Mouse (Mus musculus): Measurements from ENCODE around the gene Krtap10-10.
"Not testable (repeated sequence)": the region's sequence is repeated elsewhere in the genome, so short reads cannot be mapped to it uniquely, and the experiment has no call there.

The Krtap10-10 gene

DNA sequence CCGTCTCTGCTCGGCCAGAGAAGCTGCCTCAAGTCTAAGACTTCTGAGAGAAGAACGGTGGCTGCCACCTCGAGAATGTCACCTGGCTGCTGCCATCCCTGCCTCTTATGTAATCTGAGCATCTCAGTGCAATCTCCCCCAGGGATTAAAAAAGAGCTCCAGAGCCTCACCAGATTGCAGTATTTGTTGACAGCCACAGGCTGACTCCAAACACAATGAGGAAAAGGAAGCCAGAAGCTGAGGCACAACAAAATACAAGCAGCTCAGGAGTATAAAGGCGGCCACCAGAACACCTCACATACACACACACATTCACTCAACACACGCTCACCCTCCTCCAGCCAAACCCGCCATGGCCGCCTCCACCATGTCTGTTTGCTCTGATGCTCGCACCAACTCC lies at the start of gene Krtap10-10:
Krtap10-10 (plus strand) TSS at position 301 of the 400 bp plus-strand sequence.
- DNase-seq (ENCODE audit: low read depth, low spot score): no peak

DNA sequence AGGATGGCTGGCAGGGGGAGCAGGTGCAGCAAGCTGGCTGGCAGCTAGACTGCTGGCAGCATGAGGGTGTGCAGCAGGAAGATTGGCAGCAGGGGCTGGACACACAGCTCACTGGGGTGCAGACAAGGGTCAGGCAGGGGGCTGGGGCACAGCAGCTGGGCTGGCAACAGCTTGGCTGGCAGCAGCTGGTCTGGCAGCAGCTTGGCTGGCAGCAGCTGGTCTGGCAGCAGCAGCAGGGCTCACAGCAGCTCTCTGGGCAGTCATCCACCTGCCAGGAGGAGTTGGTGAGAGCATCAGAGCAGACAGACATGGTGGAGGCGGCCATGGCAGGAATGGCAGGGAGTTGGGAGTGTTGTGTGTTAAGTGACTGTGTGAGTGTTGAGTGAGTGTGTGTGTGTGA lies 47.9 kb upstream of the Krtap10-10 start, which contains the start of gene Gm7137:
Gm7137 (minus strand) TSS at position 325 of the 400 bp plus-strand sequence.
- DNase-seq (ENCODE audit: low read depth, low spot score): not testable (repeated sequence)

DNA sequence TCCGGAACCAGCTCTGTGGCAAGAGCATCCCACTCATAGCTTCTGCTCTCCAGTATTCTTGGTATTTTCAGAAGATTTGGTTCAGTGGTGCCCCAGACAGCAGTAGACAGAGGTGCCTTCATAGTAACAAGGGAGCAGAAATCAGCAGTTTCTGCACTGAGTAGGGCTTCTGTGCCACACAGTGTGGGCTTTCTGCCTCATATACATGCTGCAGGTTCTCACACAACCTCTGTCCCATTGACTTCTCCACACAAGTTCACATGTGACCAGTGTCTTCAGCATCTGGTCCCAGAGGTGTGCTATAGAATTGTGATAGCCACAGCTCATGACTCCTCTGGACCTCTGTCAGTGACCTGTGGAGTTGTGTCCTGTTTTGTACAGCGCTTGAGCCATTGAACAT lies 47.1 kb upstream of the Krtap10-10 start:
- DNase-seq (ENCODE audit: low read depth, low spot score): no peak

DNA sequence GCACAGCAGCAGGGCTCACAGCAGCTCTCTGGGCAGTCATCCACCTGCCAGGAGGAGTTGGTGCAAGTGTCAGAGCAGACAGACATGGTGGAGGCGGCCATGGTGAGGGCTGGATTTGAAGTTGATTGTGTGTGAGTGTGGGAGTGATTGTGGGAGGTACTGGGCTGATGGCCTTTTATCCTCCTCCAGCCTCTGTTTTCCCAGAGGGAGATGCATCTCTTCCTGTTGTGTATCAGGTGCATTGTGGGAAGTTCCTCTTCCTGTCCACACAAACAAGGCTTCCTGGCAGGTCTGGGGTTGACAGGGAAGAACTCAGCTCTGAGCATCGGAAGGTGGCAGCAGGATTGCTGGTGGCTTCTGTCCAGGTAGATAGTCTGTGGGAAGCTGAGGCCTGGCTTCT lies 40.8 kb upstream of the Krtap10-10 start, which contains the start of gene Gm9639:
Gm9639 (minus strand) TSS at position 101 of the 400 bp plus-strand sequence.
- DNase-seq (ENCODE audit: low read depth, low spot score): no peak

DNA sequence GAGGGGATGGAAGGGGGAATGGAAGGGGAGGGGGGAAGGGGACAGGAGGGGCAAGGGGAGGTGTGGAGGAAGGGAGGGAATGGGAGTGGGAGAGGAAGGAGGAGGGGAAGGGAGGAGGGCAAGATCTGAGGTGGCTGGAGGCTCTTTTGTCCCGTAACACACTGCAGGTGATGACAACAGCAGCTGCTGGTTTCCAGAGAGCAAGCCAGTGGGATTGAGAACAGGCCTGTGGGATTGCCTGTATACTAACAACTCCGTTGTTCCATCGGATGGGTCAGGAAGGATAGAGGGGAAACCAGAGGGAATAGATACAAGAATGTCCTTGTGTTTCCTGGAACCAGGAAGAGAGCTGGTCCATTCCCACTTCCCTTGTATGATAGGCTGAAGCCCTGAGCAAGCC lies 38.1 kb upstream of the Krtap10-10 start:
- no peak for DNase-seq (ENCODE audit: low read depth, low spot score)

DNA sequence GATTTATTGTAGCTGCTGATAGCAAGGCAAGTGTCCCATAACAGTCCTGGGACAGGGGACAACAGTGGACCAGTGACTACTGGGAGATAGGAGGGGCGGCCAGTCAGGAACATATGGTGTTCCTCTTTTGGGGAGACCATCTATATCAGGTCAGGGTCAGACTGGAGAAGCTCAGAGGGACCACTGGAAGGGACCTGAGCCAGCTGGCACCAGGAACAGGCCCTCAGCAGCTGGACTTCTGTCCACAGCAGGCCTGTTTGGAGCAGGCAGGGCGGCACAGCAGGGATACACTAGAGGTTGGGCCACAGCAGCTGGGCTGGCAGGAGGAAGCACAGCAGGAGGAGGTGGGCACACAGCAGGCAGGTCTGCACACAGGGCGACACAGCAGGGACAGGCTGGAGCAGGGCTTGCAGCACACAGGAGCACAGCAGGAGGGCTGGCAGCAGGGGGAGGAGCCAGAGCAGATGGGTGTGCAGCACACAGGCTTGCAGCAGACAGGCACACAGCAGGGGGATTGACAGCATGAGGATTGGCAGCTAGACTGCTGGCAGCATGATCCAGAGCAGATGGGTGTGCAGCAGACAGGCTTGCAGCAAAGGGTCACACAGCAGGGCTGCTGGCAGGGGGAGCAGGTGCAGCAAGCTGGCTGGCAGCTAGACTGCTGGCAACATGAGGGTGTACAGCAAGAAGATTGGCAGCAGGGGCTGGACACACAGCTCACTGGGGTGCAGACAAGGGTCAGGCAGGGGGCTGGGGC lies 37.4 kb upstream of the Krtap10-10 start:
- not testable (repeated sequence) for DNase-seq (ENCODE audit: low read depth, low spot score)

DNA sequence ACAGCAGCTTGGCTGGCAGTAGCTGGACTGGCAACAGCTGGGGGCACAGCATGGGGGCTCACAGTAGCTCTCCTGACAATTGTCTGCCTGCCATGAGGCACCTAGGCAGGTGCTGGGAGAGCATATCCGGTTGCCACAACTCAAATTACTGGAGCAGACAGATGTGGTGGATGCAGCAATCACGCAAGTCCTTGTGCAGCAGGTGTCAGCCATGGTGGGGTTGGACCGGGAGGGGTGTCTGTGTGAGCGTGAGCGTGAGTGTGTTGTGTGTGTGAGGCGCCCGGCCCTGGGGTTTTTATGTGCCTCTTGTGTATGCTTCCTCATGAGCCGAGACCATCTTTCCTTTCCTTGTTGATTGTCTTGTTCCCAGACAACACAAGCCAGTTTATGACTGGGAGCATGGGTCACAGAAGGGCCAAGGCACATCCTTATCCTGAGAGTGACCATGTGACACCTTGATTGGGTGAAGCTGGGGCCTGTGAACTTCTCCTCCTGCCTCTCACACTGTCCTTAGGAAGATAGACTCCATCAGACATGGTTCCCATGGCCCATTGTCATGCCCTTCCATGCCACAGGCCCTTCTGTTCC lies 36.7 kb upstream of the Krtap10-10 start, which contains the start of gene Gm19668:
Gm19668 (minus strand) TSS at position 213 of the 588 bp plus-strand sequence.
- DNase-seq (ENCODE audit: low read depth, low spot score): no peak

DNA sequence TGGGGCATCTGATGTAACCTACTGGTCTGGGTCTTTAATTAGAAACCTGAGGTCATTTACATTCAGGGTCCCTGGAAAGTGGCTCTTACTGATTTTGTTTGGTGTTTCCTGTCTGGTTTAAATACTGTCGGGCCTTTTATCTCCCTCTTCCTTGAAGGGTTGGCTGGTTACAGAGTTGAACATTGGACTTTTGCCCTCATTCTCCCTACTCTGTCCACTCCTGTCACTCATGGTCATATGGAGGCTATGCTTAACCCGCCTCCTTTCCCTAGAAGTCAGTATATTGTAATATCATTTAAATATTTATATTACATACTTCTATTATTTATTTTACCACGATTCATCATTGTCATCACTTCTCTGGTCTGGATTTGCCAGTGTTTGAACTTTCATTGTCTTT lies 31.7 kb upstream of the Krtap10-10 start:
- no peak for DNase-seq (ENCODE audit: low read depth, low spot score)

DNA sequence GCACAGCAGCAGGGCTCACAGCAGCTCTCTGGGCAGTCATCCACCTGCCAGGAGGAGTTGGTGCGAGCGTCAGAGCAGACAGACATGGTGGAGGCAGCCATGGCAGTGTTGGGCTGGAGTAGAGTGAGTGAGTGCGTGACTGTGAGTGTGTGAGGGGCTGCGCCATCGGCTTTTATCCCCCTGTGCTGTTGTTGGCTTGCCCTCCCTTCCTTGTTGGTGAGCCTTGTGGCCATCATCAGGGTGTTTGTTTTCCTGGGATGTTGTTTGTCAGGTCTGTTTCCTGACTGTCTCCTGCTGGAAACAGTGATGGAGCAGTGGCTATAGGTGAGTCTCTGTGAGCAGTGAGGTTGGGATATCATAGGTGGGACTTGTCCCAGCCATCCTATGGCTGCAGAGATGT lies 24.0 kb upstream of the Krtap10-10 start, which contains the start of gene Gm9507:
Gm9507 (minus strand) TSS at position 101 of the 400 bp plus-strand sequence.
- DNase-seq (ENCODE audit: low read depth, low spot score): no peak

DNA sequence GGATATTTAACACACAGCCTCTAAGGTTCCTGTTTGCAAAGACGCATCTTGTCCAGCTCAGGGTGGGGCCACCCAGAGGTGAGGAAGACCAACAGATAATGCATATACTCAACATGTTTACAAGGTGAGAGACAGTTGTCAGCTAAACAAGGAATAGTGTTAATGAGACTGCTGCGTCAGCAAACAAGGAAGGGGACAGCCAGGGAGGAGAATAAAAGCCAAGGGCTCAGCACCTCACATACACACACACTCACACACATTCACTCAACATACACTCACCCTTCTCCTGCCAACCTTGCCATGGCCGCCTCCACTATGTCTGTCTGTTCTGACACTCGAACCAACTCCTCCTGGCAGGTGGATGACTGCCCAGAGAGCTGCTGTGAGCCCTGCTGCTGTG lies 21.4 kb upstream of the Krtap10-10 start, which contains the start of gene Gm2696:
Gm2696 (plus strand) TSS at position 301 of the 400 bp plus-strand sequence.
- DNase-seq (ENCODE audit: low read depth, low spot score): no peak

DNA sequence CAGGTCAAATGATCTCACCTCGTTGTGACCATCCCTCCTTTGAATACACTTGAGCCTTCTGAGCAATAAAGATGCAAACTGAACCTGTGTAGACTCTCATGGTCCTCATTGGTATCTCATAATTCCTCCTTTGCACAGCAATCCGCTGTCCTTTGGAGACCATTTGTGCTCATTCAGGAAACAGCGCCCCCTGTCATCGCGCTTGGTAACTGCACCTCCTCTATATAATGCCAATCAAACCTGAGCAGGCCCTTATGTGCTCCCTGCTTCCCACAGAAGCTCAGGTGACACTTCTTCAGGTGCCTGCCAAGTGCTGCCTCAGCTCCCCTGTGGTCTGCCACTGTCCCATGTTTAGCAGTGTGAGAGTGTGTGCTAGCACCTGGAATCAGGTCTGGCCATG lies 20.2 kb upstream of the Krtap10-10 start:
- DNase-seq (ENCODE audit: low read depth, low spot score): no peak

DNA sequence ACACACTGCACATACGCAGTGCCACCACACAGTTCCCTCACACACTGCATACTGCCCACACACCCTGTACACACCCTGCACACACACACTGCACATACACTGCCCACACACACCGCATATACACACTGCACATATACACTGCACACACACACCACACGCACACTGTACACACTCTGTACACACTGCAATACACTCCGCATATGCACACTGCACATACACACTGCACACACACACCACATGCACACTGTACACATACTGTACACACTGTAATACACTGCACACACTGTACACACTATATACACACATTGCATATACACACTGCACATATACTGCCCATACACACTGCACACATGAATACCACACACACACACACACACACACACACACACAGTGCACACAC lies 17.2 kb upstream of the Krtap10-10 start:
- DNase-seq (ENCODE audit: low read depth, low spot score): no peak

DNA sequence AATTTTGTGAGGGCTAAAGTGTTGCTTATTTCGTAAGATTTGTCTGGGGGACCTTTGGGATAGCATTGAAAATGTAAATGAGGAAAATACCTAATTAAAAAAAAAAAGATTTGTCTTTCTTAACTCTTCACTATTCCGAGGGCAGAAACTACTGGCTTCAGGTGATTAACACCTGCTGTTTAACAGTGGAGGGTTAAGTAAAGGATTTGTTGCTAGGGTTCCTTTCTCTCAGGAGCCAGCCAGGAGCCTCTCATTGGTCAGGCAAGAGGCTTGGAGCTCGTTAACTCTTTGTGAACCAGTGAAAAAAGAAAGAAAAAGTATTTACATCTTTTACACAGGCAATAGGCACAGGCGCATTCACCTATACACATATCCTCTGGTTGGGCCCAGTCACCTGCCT lies 16.5 kb upstream of the Krtap10-10 start:
- DNase-seq (ENCODE audit: low read depth, low spot score): no peak

DNA sequence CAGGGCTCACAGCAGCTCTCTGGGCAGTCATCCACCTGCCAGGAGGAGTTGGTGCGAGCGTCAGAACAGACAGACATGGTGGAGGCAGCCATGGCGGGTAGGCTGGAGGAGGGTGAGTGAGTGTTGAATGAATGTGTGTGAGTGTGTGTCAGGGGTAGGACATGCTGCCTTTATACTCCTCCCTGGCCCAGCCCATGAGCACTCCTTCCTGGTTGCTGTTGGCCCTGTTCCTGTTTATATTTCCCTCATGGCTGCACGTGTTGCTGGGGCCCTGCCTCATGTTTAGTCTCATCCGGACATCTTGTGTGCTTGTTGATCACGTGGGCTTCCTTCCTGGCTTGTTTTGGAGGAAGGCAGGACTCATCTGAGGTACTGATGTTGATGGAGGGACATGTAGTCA lies 8.8 kb upstream of the Krtap10-10 start, which contains the start of gene Krtap10-4:
Krtap10-4 (minus strand) TSS at position 145 of the 400 bp plus-strand sequence.
- DNase-seq (ENCODE audit: low read depth, low spot score): no peak

DNA sequence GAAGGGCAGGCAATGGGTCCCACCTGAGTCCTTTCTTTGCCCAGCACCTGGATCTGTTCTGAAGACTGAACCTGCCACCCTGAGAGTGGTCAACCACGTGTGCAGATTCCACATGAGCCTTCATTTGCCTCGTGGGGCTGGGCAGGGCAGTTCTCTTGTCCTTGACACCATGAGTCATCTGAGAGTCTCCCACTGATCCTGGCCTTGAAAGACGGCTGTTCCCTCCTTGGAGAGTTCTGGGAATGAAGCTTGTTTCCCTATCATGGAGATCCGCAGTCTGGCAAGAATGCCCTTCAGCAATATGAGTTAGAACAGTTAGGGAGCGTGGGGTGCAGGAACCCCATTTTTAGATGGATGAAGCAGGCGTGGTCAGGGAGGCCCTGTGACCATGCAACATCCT lies 3.3 kb downstream of the Krtap10-10 start:
- no peak for DNase-seq (ENCODE audit: low read depth, low spot score)

DNA sequence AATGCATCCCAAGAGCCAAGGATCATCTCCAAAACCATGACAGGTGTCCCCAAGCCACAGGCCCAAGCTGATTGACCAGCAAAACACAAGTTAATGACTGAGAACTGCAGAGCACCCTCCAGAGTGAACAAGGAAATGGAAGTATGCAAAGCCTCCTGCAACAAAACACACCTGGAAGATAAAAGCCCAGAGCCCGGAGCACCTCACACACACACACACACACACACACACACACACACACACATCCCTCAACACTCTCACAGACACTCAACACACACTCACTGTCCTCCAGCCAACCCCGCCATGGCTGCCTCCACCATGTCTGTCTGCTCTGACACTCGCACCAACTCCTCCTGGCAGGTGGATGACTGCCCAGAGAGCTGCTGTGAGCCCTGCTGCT lies 10.8 kb downstream of the Krtap10-10 start, which contains the start of gene Gm36176:
Gm36176 (plus strand) TSS at position 301 of the 400 bp plus-strand sequence.
- DNase-seq (ENCODE audit: low read depth, low spot score): no peak

DNA sequence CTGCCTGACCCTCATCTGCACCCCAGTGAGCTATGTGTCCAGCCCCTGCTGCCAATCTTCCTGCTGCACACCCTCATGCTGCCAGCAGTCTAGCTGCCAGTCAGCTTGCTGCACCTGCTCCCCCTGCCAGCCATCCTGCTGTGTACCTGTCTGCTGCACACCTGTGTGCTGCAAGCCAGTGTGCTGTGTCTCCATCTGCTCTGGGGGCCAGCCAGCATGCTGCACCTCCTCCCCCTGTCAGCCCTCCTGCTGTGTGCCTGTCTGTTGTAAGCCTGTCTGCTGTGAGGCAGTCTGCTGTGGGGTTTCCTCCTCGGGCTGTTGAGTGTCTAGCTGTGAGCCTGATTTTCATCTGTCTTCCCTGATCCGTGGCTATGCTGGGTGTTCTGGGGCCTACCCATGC lies 11.2 kb downstream of the Krtap10-10 start:
- no peak for DNase-seq (ENCODE audit: low read depth, low spot score)

DNA sequence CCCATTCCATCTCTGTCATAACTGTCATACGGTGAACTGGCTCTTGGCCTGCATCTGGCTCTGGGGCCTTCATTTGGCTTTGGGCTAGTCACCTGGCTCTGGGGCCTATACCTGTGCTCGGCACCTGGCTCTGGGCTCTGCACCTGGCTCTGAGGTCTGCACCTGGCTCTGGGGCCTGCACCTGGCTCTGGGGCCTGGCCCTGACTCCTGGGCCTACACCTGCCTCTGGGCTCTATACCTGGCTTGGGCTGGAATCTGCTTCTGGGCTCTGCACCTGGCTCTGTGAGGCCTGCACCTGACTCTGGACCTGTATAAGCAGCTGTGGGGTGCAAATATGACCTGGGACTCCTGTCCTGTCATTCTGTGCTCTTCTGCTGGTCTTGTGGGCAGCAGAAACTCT lies 11.8 kb downstream of the Krtap10-10 start:
- DNase-seq (ENCODE audit: low read depth, low spot score): no peak

DNA sequence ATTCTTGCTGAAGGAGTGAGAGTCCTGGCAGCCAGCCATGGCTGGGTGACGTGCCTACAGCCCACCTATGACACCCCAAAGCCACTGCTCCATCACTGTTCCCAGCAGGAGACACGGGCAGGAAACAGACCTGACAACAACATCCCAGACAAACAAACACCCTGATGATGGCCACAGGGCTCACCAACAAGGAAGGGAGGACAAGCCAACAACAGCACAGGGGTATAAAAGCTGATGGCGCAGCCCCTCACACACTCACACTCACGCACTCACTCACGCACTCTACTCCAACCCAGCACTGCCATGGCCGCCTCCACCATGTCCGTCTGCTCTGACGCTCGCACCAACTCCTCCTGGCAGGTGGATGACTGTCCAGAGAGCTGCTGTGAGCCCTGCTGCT lies 16.8 kb downstream of the Krtap10-10 start, which contains the start of gene Gm10318:
Gm10318 (plus strand) TSS at position 301 of the 400 bp plus-strand sequence.
- no peak for DNase-seq (ENCODE audit: low read depth, low spot score)

DNA sequence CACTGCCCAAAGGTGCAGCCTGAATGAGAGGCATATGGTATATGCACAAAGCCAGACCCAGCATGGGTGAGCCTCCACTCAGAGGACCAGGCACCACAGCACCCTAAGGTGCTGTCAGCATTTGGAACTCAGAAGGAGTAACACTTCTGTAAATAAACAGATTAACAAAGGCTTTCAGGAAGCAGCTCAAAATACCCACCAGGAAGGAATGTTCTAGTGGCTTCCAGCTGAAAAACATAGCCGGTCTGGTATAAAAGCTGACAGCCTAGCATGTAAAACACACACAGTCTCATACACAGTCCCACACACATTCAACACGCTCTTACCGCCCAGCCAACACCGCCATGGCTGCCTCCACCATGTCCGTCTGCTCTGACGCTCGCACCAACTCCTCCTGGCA lies 25.9 kb downstream of the Krtap10-10 start, which contains the start of gene Gm3285:
Gm3285 (plus strand) TSS at position 301 of the 400 bp plus-strand sequence.
- DNase-seq (ENCODE audit: low read depth, low spot score): no peak

DNA sequence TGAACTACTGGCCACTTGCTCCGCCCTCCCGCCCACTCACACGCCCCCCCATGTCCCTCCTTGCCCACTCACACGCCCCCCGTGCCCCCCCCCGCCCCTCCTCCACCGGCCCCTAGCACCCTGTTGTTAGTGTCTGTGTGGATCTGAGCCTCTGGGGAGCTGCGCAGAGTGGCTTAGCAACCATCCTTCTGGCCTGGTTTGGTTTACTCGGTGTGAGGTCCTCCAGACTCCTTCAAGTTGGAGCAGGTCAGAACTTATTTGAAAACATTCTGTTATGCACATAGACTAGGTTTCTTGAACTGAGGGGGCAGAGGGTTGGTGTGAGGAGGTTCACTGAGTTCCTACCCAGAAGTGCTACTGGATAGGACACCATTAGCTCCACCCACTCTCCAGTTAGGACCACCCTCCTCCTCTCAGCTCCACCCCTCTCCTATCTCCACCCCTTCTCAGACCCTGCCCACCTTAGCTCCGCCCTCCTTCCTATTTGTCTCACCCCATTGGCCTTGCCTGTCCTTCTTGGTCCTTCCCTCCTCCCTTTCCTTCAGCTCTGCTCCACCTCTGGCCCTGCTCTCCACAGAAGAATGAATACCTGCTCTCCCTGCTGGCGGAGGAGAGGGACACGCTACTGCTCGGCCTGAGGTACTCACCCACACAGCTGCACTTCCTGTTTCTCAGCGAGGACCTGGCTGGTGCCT lies 28.5 kb downstream of the Krtap10-10 start:
- DNase-seq (ENCODE audit: low read depth, low spot score): no peak

DNA sequence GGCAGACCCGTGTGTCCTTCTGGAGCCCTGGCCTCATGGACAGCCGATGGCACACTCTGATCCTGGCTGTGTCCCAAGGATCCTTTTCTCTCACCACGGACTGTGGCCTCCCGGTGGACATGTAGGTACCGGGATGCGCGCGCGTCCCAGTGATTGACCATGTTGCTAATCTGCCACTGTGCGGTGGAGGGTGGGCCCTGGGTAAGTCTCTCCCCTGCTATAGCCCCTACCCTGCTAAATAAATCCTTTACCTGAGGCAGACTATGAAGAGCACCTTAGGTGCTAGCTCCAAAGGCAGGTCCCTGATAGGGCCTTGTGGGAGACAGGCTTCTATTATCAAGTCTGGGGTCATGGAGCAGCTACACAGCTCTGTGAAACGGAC lies 29.0 kb downstream of the Krtap10-10 start:
- DNase-seq (ENCODE audit: low read depth, low spot score): no peak

All from retina, adult 2 months (tissue).